Mouse (Mus musculus) stomach, embryonic 16.5 days (tissue): ENCODE results near the gene Ccdc85a. TPM values are rescaled to one million over a fixed set of nuclear protein-coding genes. Genes with fewer than 3 reads are reported as not detected.

Source experiments
- ATAC-seq: fragments of 200-750 bp; cut with Nextera tagmentation; 2 replicates; pipeline ENCODE4 v1.8.0; 2017; ENCODE audit warnings: moderate number of reproducible peaks, moderate TSS enrichment; ENCODE audit not compliant: insufficient read depth, low FRiP score
- H3K27ac ChIP-seq: fragments of 300-500 bp; sonication (generic); 2 replicates; pipeline ENCODE4 v1.5.1; 2014; ENCODE audit warnings: low read length
- H3K27me3 ChIP-seq: fragments of 300-500 bp; sonication (generic); 2 replicates; pipeline ENCODE4 v1.6.1; 2014; ENCODE audit warnings: low read length, control low read depth, mixed read lengths; ENCODE audit not compliant: control insufficient read depth, insufficient read depth
- H3K36me3 ChIP-seq: fragments of 300-500 bp; sonication (generic); 2 replicates; pipeline ENCODE4 v1.6.1; 2014; ENCODE audit warnings: low read length; ENCODE audit not compliant: control insufficient read depth, insufficient read depth
- H3K4me1 ChIP-seq: fragments of 300-500 bp; sonication (generic); 2 replicates; pipeline ENCODE4 v1.6.1; 2014; ENCODE audit warnings: low read length, control low read depth, mixed read lengths; ENCODE audit not compliant: control insufficient read depth, insufficient read depth
- H3K4me2 ChIP-seq: fragments of 300-500 bp; sonication (generic); 2 replicates; pipeline ENCODE4 v1.6.1; 2014; ENCODE audit warnings: low read depth, low read length, mixed read lengths
- H3K4me3 ChIP-seq: fragments of 300-500 bp; sonication (generic); replicated peaks from 2 replicates; pipeline ENCODE4 v1.5.1; 2014; ENCODE audit warnings: mild to moderate bottlenecking, low read length
- H3K9ac ChIP-seq: fragments of 300-500 bp; sonication (generic); 2 replicates; pipeline ENCODE4 v1.6.1; 2014; ENCODE audit warnings: low read length
- H3K9me3 ChIP-seq: fragments of 300-500 bp; sonication (generic); replicated peaks from 2 replicates; pipeline ENCODE4 v1.6.1; 2016; ENCODE audit warnings: low read length, control low read depth; ENCODE audit not compliant: control insufficient read depth
- WGBS: fragments of 180-500 bp; shearing (Covaris S2); extraction: QIAGEN DNeasy Blood & Tissue Kit; methylation state at CpG from one replicate; pipeline ENCODE4 v1.1.7; 2014; 5-methylcytosine and 5-hydroxymethylcytosine counted together
- polyA plus RNA-seq: library from polyadenylated mRNA; unstranded; fragments of >200 nt; fragmentation: Nextera tagmentation; extraction: Ambion mirVana; gene quantifications from 2 replicates; pipeline ENCODE4 v1.2.1, GENCODE M21; 2015

The Ccdc85a gene
- polyA plus RNA-seq, 1 experiment from 2014 or later = 1.5 TPM

- H3K4me1 ChIP-seq = no peaks in the 10 kb centered on the region
- ATAC-seq = no peak
- H3K9me3 ChIP-seq = no peaks in the 10 kb centered on the region
- H3K4me3 ChIP-seq = no peak overlapping the region
- no peak overlapping the region for H3K9ac ChIP-seq
- H3K27me3 ChIP-seq = no peaks in the 10 kb centered on the region
- no peak overlapping the region for H3K4me2 ChIP-seq
- H3K36me3 ChIP-seq = no peaks in the 10 kb centered on the region
- H3K27ac ChIP-seq = no peak overlapping the region
Measured at GRCm38 (mm10) chr11:28556420-28556819, 27.7 kb downstream of the Ccdc85a start.

GRCm38 (mm10) chr11:28543429-28543828, 40.7 kb downstream of the Ccdc85a start:
- no peaks in the 10 kb centered on the region for H3K4me1 ChIP-seq
- no peak overlapping the region for H3K27ac ChIP-seq
- no peak overlapping the region for H3K4me2 ChIP-seq
- no peak for ATAC-seq
- no peak overlapping the region for H3K4me3 ChIP-seq
- no peaks in the 10 kb centered on the region for H3K9me3 ChIP-seq
- no peak overlapping the region for H3K9ac ChIP-seq
- H3K27me3 ChIP-seq = no peaks in the 10 kb centered on the region
- no peaks in the 10 kb centered on the region for H3K36me3 ChIP-seq
- 88% methylated on average over 2 of the region's 2 CpGs for WGBS

- ATAC-seq = no peak
- Histone ChIP-seq H3K9me3 (no peaks in the 10 kb centered on the region), H3K9ac (no peak overlapping the region), H3K4me2 (no peak overlapping the region), H3K36me3 (no peaks in the 10 kb centered on the region), H3K4me1 (no peaks in the 10 kb centered on the region), H3K27ac (no peak overlapping the region), H3K4me3 (no peak overlapping the region), H3K27me3 (no peaks in the 10 kb centered on the region)
- 83% methylated on average over 1 of the region's 1 CpGs for WGBS
Measured at GRCm38 (mm10) chr11:28541307-28541706, 42.8 kb downstream of the Ccdc85a start.

- Histone ChIP-seq H3K27me3 (no peaks in the 10 kb centered on the region), H3K9ac (no peak overlapping the region), H3K9me3 (0 out of 2 replicates have a peak, but pooled peaks cover 4% of the 10 kb centered on the region), H3K4me3 (no peak overlapping the region), H3K4me1 (no peaks in the 10 kb centered on the region), H3K27ac (no peak overlapping the region), H3K4me2 (no peak overlapping the region), H3K36me3 (no peaks in the 10 kb centered on the region)
- ATAC-seq = no peak
- 77% methylated on average over 2 of the region's 2 CpGs for WGBS
Measured at GRCm38 (mm10) chr11:28533286-28533685, 50.8 kb downstream of the Ccdc85a start.

- H3K9ac ChIP-seq = no peak overlapping the region
- H3K4me2 ChIP-seq = no peak overlapping the region
- no peak overlapping the region for H3K27ac ChIP-seq
- no peaks in the 10 kb centered on the region for H3K9me3 ChIP-seq
- no peak for ATAC-seq
- no peaks in the 10 kb centered on the region for H3K4me1 ChIP-seq
- H3K4me3 ChIP-seq = no peak overlapping the region
- no peaks in the 10 kb centered on the region for H3K27me3 ChIP-seq
- no peaks in the 10 kb centered on the region for H3K36me3 ChIP-seq
Measured at GRCm38 (mm10) chr11:28501190-28501589, 82.9 kb downstream of the Ccdc85a start.

GRCm38 (mm10) chr11:28497034-28497433, 87.1 kb downstream of the Ccdc85a start:
- ATAC-seq = no peak
- H3K27me3 ChIP-seq = no peaks in the 10 kb centered on the region
- no peaks in the 10 kb centered on the region for H3K9me3 ChIP-seq
- H3K36me3 ChIP-seq = no peaks in the 10 kb centered on the region
- no peak overlapping the region for H3K9ac ChIP-seq
- H3K4me3 ChIP-seq = no peak overlapping the region
- H3K4me1 ChIP-seq = no peaks in the 10 kb centered on the region
- H3K27ac ChIP-seq = no peak overlapping the region
- no peak overlapping the region for H3K4me2 ChIP-seq

- no peak for ATAC-seq
- Histone ChIP-seq H3K9ac (no peak overlapping the region), H3K4me3 (no peak overlapping the region), H3K27me3 (no peaks in the 10 kb centered on the region), H3K4me1 (no peaks in the 10 kb centered on the region), H3K36me3 (no peaks in the 10 kb centered on the region), H3K27ac (no peak overlapping the region), H3K4me2 (no peak overlapping the region), H3K9me3 (no peaks in the 10 kb centered on the region)
Measured at GRCm38 (mm10) chr11:28493362-28493761, 90.8 kb downstream of the Ccdc85a start.

- Histone ChIP-seq H3K4me2 (no peak overlapping the region), H3K4me1 (no peaks in the 10 kb centered on the region), H3K9ac (no peak overlapping the region), H3K27ac (no peak overlapping the region), H3K27me3 (no peaks in the 10 kb centered on the region), H3K9me3 (no peaks in the 10 kb centered on the region), H3K36me3 (no peaks in the 10 kb centered on the region), H3K4me3 (no peak overlapping the region)
- 61% methylated on average over 1 of the region's 1 CpGs for WGBS
- ATAC-seq = no peak
Measured at GRCm38 (mm10) chr11:28491330-28491729, 92.8 kb downstream of the Ccdc85a start.

- WGBS = 65% methylated on average over 4 of the region's 4 CpGs
- Histone ChIP-seq H3K4me1 (no peaks in the 10 kb centered on the region), H3K4me2 (no peak overlapping the region), H3K27me3 (no peaks in the 10 kb centered on the region), H3K36me3 (no peaks in the 10 kb centered on the region), H3K4me3 (no peak overlapping the region), H3K27ac (no peak overlapping the region), H3K9me3 (no peaks in the 10 kb centered on the region), H3K9ac (no peak overlapping the region)
- no peak for ATAC-seq
Measured at GRCm38 (mm10) chr11:28484083-28484729, 99.9 kb downstream of the Ccdc85a start.

- H3K4me1 ChIP-seq = no peaks in the 10 kb centered on the region
- no peak overlapping the region for H3K4me3 ChIP-seq
- H3K9me3 ChIP-seq = no peaks in the 10 kb centered on the region
- 82% methylated on average over 1 of the region's 1 CpGs for WGBS
- no peak for ATAC-seq
- H3K27me3 ChIP-seq = no peaks in the 10 kb centered on the region
- no peaks in the 10 kb centered on the region for H3K36me3 ChIP-seq
- no peak overlapping the region for H3K27ac ChIP-seq
- no peak overlapping the region for H3K9ac ChIP-seq
- H3K4me2 ChIP-seq = no peak overlapping the region
Measured at GRCm38 (mm10) chr11:28477088-28477487, 107.0 kb downstream of the Ccdc85a start.
